Mouse (Mus musculus): Measurements from ENCODE around the gene Dhx35. TPM values are rescaled to one million over a fixed set of nuclear protein-coding genes. Genes with fewer than 3 reads are reported as not detected.

Dhx35 gene
- polyA plus RNA-seq, 1 experiment from 2014 or later: 20.4 TPM

GRCm38 (mm10) chr2:158781126-158781525, 13.5 kb upstream of the Dhx35 start:
- ATAC-seq (replicated peaks; ENCODE audit: low FRiP score) (no peak), DNase-seq (ENCODE audit: low spot score) (no peak)
- 96% methylated on average over 7 of the region's 7 CpGs for WGBS
- H3K27ac ChIP-seq (ENCODE audit: low read depth, low read length): no peak overlapping the region
- no peak overlapping the region for H3K9ac ChIP-seq (ENCODE audit: low read length)
- H3K4me3 ChIP-seq (ENCODE audit: low read depth, low read length): no peak overlapping the region
- no peak overlapping the region for H3K4me2 ChIP-seq (ENCODE audit: low read depth, low read length, severe bottlenecking)
- no peaks in the 10 kb centered on the region for H3K27me3 ChIP-seq (ENCODE audit: control insufficient read depth, insufficient read depth, low read length)
- H3K4me1 ChIP-seq (replicated peaks; ENCODE audit: control insufficient read depth, insufficient read depth, low read length): no peaks in the 10 kb centered on the region
- peaks cover 8% of the 10 kb centered on the region for H3K36me3 ChIP-seq (ENCODE audit: control insufficient read depth, insufficient read depth, low read length)
- no peaks in the 10 kb centered on the region for H3K9me3 ChIP-seq (ENCODE audit: control insufficient read depth, low read length)

- H3K4me1 ChIP-seq (replicated peaks; ENCODE audit: control insufficient read depth, insufficient read depth, low read length): peaks cover 6% of the 10 kb centered on the region; the same call in 1 of the 2 replicates
- no peaks in the 10 kb centered on the region for H3K27me3 ChIP-seq (ENCODE audit: control insufficient read depth, insufficient read depth, low read length)
- H3K9ac ChIP-seq (ENCODE audit: low read length): no peak overlapping the region
- H3K9me3 ChIP-seq (ENCODE audit: control insufficient read depth, low read length): no peaks in the 10 kb centered on the region
- no peak for ATAC-seq (replicated peaks; ENCODE audit: low FRiP score)
- no peak for DNase-seq (ENCODE audit: low spot score)
- no peak overlapping the region for H3K4me2 ChIP-seq (ENCODE audit: low read depth, low read length, severe bottlenecking)
- H3K4me3 ChIP-seq (ENCODE audit: low read depth, low read length): no peak overlapping the region
- peaks cover 7% of the 10 kb centered on the region; the same call in 1 of the 2 replicates for H3K36me3 ChIP-seq (ENCODE audit: control insufficient read depth, insufficient read depth, low read length)
- no peak overlapping the region for H3K27ac ChIP-seq (ENCODE audit: low read depth, low read length)
- 93% methylated on average over 14 of the region's 14 CpGs for WGBS
These were observed 7.4 kb upstream of the Dhx35 start for GRCm38 (mm10) chr2:158786927-158787795.

GRCm38 (mm10) chr2:158795043-158795442, 436 bp downstream of the Dhx35 start:
- Histone ChIP-seq H3K27me3 (ENCODE audit: control insufficient read depth, insufficient read depth, low read length) (no peaks in the 10 kb centered on the region), H3K27ac (ENCODE audit: low read depth, low read length) (no peak overlapping the region), H3K4me2 (ENCODE audit: low read depth, low read length, severe bottlenecking) (peak overlapping the region; percentile 48), H3K4me3 (ENCODE audit: low read depth, low read length) (peak overlapping the region; percentile 58), H3K9ac (ENCODE audit: low read length) (peak overlapping the region; percentile 55), H3K36me3 (ENCODE audit: control insufficient read depth, insufficient read depth, low read length) (no peaks in the 10 kb centered on the region; the same call in 1 of the 2 replicates), H3K4me1 (replicated peaks; ENCODE audit: control insufficient read depth, insufficient read depth, low read length) (peaks cover 2% of the 10 kb centered on the region; the same call in 1 of the 2 replicates), H3K9me3 (ENCODE audit: control insufficient read depth, low read length) (no peaks in the 10 kb centered on the region)
- WGBS: 14% methylated on average over 15 of the region's 15 CpGs
- ATAC-seq (replicated peaks; ENCODE audit: low FRiP score) (no peak; the same call in 1 of the 2 replicates), DNase-seq (ENCODE audit: low spot score) (no peak)

- Histone ChIP-seq H3K9ac (ENCODE audit: low read length) (no peak overlapping the region), H3K36me3 (ENCODE audit: control insufficient read depth, insufficient read depth, low read length) (no peaks in the 10 kb centered on the region; the same call in 1 of the 2 replicates), H3K9me3 (ENCODE audit: control insufficient read depth, low read length) (no peaks in the 10 kb centered on the region), H3K27ac (ENCODE audit: low read depth, low read length) (no peak overlapping the region), H3K4me2 (ENCODE audit: low read depth, low read length, severe bottlenecking) (no peak overlapping the region), H3K4me1 (replicated peaks; ENCODE audit: control insufficient read depth, insufficient read depth, low read length) (peaks cover 2% of the 10 kb centered on the region; the same call in 1 of the 2 replicates), H3K4me3 (ENCODE audit: low read depth, low read length) (no peak overlapping the region), H3K27me3 (ENCODE audit: control insufficient read depth, insufficient read depth, low read length) (no peaks in the 10 kb centered on the region)
- DNase-seq (ENCODE audit: low spot score) (no peak), ATAC-seq (replicated peaks; ENCODE audit: low FRiP score) (no peak)
- 92% methylated on average over 2 of the region's 2 CpGs for WGBS
These were observed 1.3 kb downstream of the Dhx35 start for GRCm38 (mm10) chr2:158795875-158796274.

GRCm38 (mm10) chr2:158799328-158799727, 4.7 kb downstream of the Dhx35 start:
- Histone ChIP-seq H3K4me1 (replicated peaks; ENCODE audit: control insufficient read depth, insufficient read depth, low read length) (no peaks in the 10 kb centered on the region), H3K27ac (ENCODE audit: low read depth, low read length) (no peak overlapping the region), H3K4me2 (ENCODE audit: low read depth, low read length, severe bottlenecking) (no peak overlapping the region), H3K27me3 (ENCODE audit: control insufficient read depth, insufficient read depth, low read length) (no peaks in the 10 kb centered on the region), H3K9ac (ENCODE audit: low read length) (no peak overlapping the region), H3K36me3 (ENCODE audit: control insufficient read depth, insufficient read depth, low read length) (peaks cover 2% of the 10 kb centered on the region; the same call in 1 of the 2 replicates), H3K4me3 (ENCODE audit: low read depth, low read length) (no peak overlapping the region), H3K9me3 (ENCODE audit: control insufficient read depth, low read length) (no peaks in the 10 kb centered on the region)
- DNase-seq (ENCODE audit: low spot score) (no peak), ATAC-seq (replicated peaks; ENCODE audit: low FRiP score) (no peak)
- whole genome bisulfite sequencing: 63% methylated on average over 4 of the region's 4 CpGs

- no peaks in the 10 kb centered on the region for H3K27me3 ChIP-seq (ENCODE audit: control insufficient read depth, insufficient read depth, low read length)
- no peaks in the 10 kb centered on the region for H3K4me1 ChIP-seq (replicated peaks; ENCODE audit: control insufficient read depth, insufficient read depth, low read length)
- no peak for DNase-seq (ENCODE audit: low spot score)
- WGBS: 98% methylated on average over 8 of the region's 8 CpGs
- no peak overlapping the region for H3K4me2 ChIP-seq (ENCODE audit: low read depth, low read length, severe bottlenecking)
- H3K4me3 ChIP-seq (ENCODE audit: low read depth, low read length): no peak overlapping the region
- H3K27ac ChIP-seq (ENCODE audit: low read depth, low read length): no peak overlapping the region
- no peaks in the 10 kb centered on the region for H3K9me3 ChIP-seq (ENCODE audit: control insufficient read depth, low read length)
- H3K36me3 ChIP-seq (ENCODE audit: control insufficient read depth, insufficient read depth, low read length): peaks cover 2% of the 10 kb centered on the region; the same call in 1 of the 2 replicates
- H3K9ac ChIP-seq (ENCODE audit: low read length): no peak overlapping the region
- no peak for ATAC-seq (replicated peaks; ENCODE audit: low FRiP score)
These were observed 6.2 kb downstream of the Dhx35 start for GRCm38 (mm10) chr2:158800788-158801187.

- Histone ChIP-seq H3K36me3 (ENCODE audit: control insufficient read depth, insufficient read depth, low read length) (peaks cover 2% of the 10 kb centered on the region; the same call in 1 of the 2 replicates), H3K4me3 (ENCODE audit: low read depth, low read length) (no peak overlapping the region), H3K27me3 (ENCODE audit: control insufficient read depth, insufficient read depth, low read length) (no peaks in the 10 kb centered on the region), H3K27ac (ENCODE audit: low read depth, low read length) (no peak overlapping the region), H3K4me1 (replicated peaks; ENCODE audit: control insufficient read depth, insufficient read depth, low read length) (no peaks in the 10 kb centered on the region), H3K9ac (ENCODE audit: low read length) (no peak overlapping the region), H3K4me2 (ENCODE audit: low read depth, low read length, severe bottlenecking) (no peak overlapping the region), H3K9me3 (ENCODE audit: control insufficient read depth, low read length) (no peaks in the 10 kb centered on the region)
- WGBS: 90% methylated on average over 8 of the region's 8 CpGs
- DNase-seq (ENCODE audit: low spot score) (no peak), ATAC-seq (replicated peaks; ENCODE audit: low FRiP score) (no peak)
These were observed 9.0 kb downstream of the Dhx35 start for GRCm38 (mm10) chr2:158803575-158803974.

- Histone ChIP-seq H3K4me2 (ENCODE audit: low read depth, low read length, severe bottlenecking) (no peak overlapping the region), H3K9ac (ENCODE audit: low read length) (no peak overlapping the region), H3K4me1 (replicated peaks; ENCODE audit: control insufficient read depth, insufficient read depth, low read length) (no peaks in the 10 kb centered on the region), H3K27me3 (ENCODE audit: control insufficient read depth, insufficient read depth, low read length) (no peaks in the 10 kb centered on the region), H3K9me3 (ENCODE audit: control insufficient read depth, low read length) (no peaks in the 10 kb centered on the region), H3K36me3 (ENCODE audit: control insufficient read depth, insufficient read depth, low read length) (no peaks in the 10 kb centered on the region; the same call in 1 of the 2 replicates), H3K27ac (ENCODE audit: low read depth, low read length) (no peak overlapping the region), H3K4me3 (ENCODE audit: low read depth, low read length) (no peak overlapping the region)
- ATAC-seq (replicated peaks; ENCODE audit: low FRiP score) (no peak), DNase-seq (ENCODE audit: low spot score) (no peak)
These were observed 21.1 kb downstream of the Dhx35 start for GRCm38 (mm10) chr2:158815686-158816085.
